Mouse (Mus musculus): ENCODE measurements around the gene Krtap10-4. TPM values are rescaled to one million over a fixed set of nuclear protein-coding genes. Genes with fewer than 3 reads are reported as not detected.
"Not testable (repeated sequence)": the region's sequence is repeated elsewhere in the genome, so short reads cannot be mapped to it uniquely, and the experiment has no call there.

Gene Krtap10-4
- total and polyA plus RNA-seq, 2 experiments from 2014 or later = 0.27 TPM; not detected in 1

- H3K4me1 ChIP-seq (ENCODE audit: insufficient read depth, low read length); H3K4me2 ChIP-seq (ENCODE audit: low read depth, low read length, poor library complexity, severe bottlenecking); DNase-seq (ENCODE audit: low spot score); H3K9ac ChIP-seq (replicated peaks; ENCODE audit: low read length, poor library complexity, severe bottlenecking); H3K27me3 ChIP-seq (ENCODE audit: insufficient read depth, low read length); H3K27ac ChIP-seq (ENCODE audit: low read depth, low read length); H3K4me3 ChIP-seq (ENCODE audit: low read depth, low read length); ATAC-seq (ENCODE audit: low FRiP score); H3K36me3 ChIP-seq (ENCODE audit: insufficient read depth, low read length); H3K9me3 ChIP-seq (ENCODE audit: low read length): not testable (repeated sequence)
- 70% methylated on average over 1 of the region's 1 CpGs for WGBS
Observed at GRCm38 (mm10) chr10:77776844-77777243, 50.1 kb downstream of the Krtap10-4 start, which contains the start of gene Gm7138. TSS of gene Gm7138 (minus strand) at chr10:77776944.

Other genes starting within 250 kb of the Krtap10-4 start
Only the 30 nearest of the 34 such genes appear.
- 39.3 and 41.8 TPM in 2 replicates for gene Ube2g2, start 204.8 kb downstream of the Krtap10-4 start, total RNA-seq (2014; rRNA removed)
- gene Ube2g2, start 204.8 kb downstream of the Krtap10-4 start, polyA plus RNA-seq (2015; fragmentation: Nextera tagmentation; extraction: Ambion mirVana) = 67.2 and 70.6 TPM in 2 replicates
- 0.66 and 1.5 TPM in 2 replicates for gene Tspear, start 140.5 kb downstream of the Krtap10-4 start, total RNA-seq (2014; rRNA removed)
- gene Tspear, start 140.5 kb downstream of the Krtap10-4 start, polyA plus RNA-seq (2015; fragmentation: Nextera tagmentation; extraction: Ambion mirVana) = 0.63 and 1.3 TPM in 2 replicates
- not detected in 2 replicates for gene Gm19402, start 136.3 kb downstream of the Krtap10-4 start, total RNA-seq (2014; rRNA removed)
- gene Gm19402, start 136.3 kb downstream of the Krtap10-4 start, polyA plus RNA-seq (2015; fragmentation: Nextera tagmentation; extraction: Ambion mirVana) = not detected in 2 replicates
- not detected in 2 replicates for gene Gm9508, start 129.9 kb downstream of the Krtap10-4 start, total RNA-seq (2014; rRNA removed)
- gene Gm9508, start 129.9 kb downstream of the Krtap10-4 start, polyA plus RNA-seq (2015; fragmentation: Nextera tagmentation; extraction: Ambion mirVana) = not detected in 2 replicates
- gene Gm10272, start 120.5 kb downstream of the Krtap10-4 start, total RNA-seq (2014; rRNA removed) = not detected in 2 replicates
- not detected in 2 replicates for gene Gm10272, start 120.5 kb downstream of the Krtap10-4 start, polyA plus RNA-seq (2015; fragmentation: Nextera tagmentation; extraction: Ambion mirVana)
- not detected in 2 replicates for gene Gm10024, start 115.6 kb downstream of the Krtap10-4 start, total RNA-seq (2014; rRNA removed)
- not detected in 2 replicates for gene Gm10024, start 115.6 kb downstream of the Krtap10-4 start, polyA plus RNA-seq (2015; fragmentation: Nextera tagmentation; extraction: Ambion mirVana)
- not detected in 2 replicates for gene Gm10142, start 111.3 kb downstream of the Krtap10-4 start, total RNA-seq (2014; rRNA removed)
- not detected in 2 replicates for gene Gm10142, start 111.3 kb downstream of the Krtap10-4 start, polyA plus RNA-seq (2015; fragmentation: Nextera tagmentation; extraction: Ambion mirVana)
- not detected in 2 replicates for gene Krtap12-1, start 106.5 kb downstream of the Krtap10-4 start, total RNA-seq (2014; rRNA removed)
- gene Krtap12-1, start 106.5 kb downstream of the Krtap10-4 start, polyA plus RNA-seq (2015; fragmentation: Nextera tagmentation; extraction: Ambion mirVana) = not detected in 2 replicates
- gene Gm10100, start 100.6 kb downstream of the Krtap10-4 start, total RNA-seq (2014; rRNA removed) = not detected in 2 replicates
- gene Gm10100, start 100.6 kb downstream of the Krtap10-4 start, polyA plus RNA-seq (2015; fragmentation: Nextera tagmentation; extraction: Ambion mirVana) = not detected in 2 replicates
- gene Gm18596, start 84.5 kb downstream of the Krtap10-4 start, total RNA-seq (2014; rRNA removed) = not detected in 2 replicates
- not detected in 2 replicates for gene Gm18596, start 84.5 kb downstream of the Krtap10-4 start, polyA plus RNA-seq (2015; fragmentation: Nextera tagmentation; extraction: Ambion mirVana)
- not detected in 2 replicates for gene Gm9736, start 75.7 kb downstream of the Krtap10-4 start, total RNA-seq (2014; rRNA removed)
- gene Gm9736, start 75.7 kb downstream of the Krtap10-4 start, polyA plus RNA-seq (2015; fragmentation: Nextera tagmentation; extraction: Ambion mirVana) = not detected in 2 replicates
- gene Gm3233, start 67.4 kb downstream of the Krtap10-4 start, total RNA-seq (2014; rRNA removed) = not detected in 2 replicates
- gene Gm3233, start 67.4 kb downstream of the Krtap10-4 start, polyA plus RNA-seq (2015; fragmentation: Nextera tagmentation; extraction: Ambion mirVana) = not detected in 2 replicates
- gene Gm3238, start 55.8 kb downstream of the Krtap10-4 start, total RNA-seq (2014; rRNA removed) = not detected in 2 replicates
- gene Gm3238, start 55.8 kb downstream of the Krtap10-4 start, polyA plus RNA-seq (2015; fragmentation: Nextera tagmentation; extraction: Ambion mirVana) = not detected in 2 replicates
- not detected in 2 replicates for gene Gm7138, start 50.2 kb downstream of the Krtap10-4 start, total RNA-seq (2014; rRNA removed)
- gene Gm7138, start 50.2 kb downstream of the Krtap10-4 start, polyA plus RNA-seq (2015; fragmentation: Nextera tagmentation; extraction: Ambion mirVana) = not detected in 2 replicates
- gene Gm3250, start 44.6 kb downstream of the Krtap10-4 start, total RNA-seq (2014; rRNA removed) = not detected in 2 replicates
- not detected in 2 replicates for gene Gm3250, start 44.6 kb downstream of the Krtap10-4 start, polyA plus RNA-seq (2015; fragmentation: Nextera tagmentation; extraction: Ambion mirVana)
- not detected in 2 replicates for gene Gm7137, start 38.9 kb downstream of the Krtap10-4 start, total RNA-seq (2014; rRNA removed)
- not detected in 2 replicates for gene Gm7137, start 38.9 kb downstream of the Krtap10-4 start, polyA plus RNA-seq (2015; fragmentation: Nextera tagmentation; extraction: Ambion mirVana)
- gene Gm9639, start 32.0 kb downstream of the Krtap10-4 start, total RNA-seq (2014; rRNA removed) = not detected in 2 replicates
- not detected in 2 replicates for gene Gm9639, start 32.0 kb downstream of the Krtap10-4 start, polyA plus RNA-seq (2015; fragmentation: Nextera tagmentation; extraction: Ambion mirVana)
- not detected in 2 replicates for gene Gm19668, start 28.0 kb downstream of the Krtap10-4 start, total RNA-seq (2014; rRNA removed)
- gene Gm19668, start 28.0 kb downstream of the Krtap10-4 start, polyA plus RNA-seq (2015; fragmentation: Nextera tagmentation; extraction: Ambion mirVana) = not detected in 2 replicates
- gene Gm9507, start 15.3 kb downstream of the Krtap10-4 start, total RNA-seq (2014; rRNA removed) = not detected in 2 replicates
- not detected in 2 replicates for gene Gm9507, start 15.3 kb downstream of the Krtap10-4 start, polyA plus RNA-seq (2015; fragmentation: Nextera tagmentation; extraction: Ambion mirVana)
- not detected in 2 replicates for gene Gm2696, start 12.4 kb downstream of the Krtap10-4 start, total RNA-seq (2014; rRNA removed)
- not detected in 2 replicates for gene Gm2696, start 12.4 kb downstream of the Krtap10-4 start, polyA plus RNA-seq (2015; fragmentation: Nextera tagmentation; extraction: Ambion mirVana)
- not detected in 2 replicates for gene Krtap10-10, start 8.9 kb upstream of the Krtap10-4 start, total RNA-seq (2014; rRNA removed)
- not detected in 2 replicates for gene Krtap10-10, start 8.9 kb upstream of the Krtap10-4 start, polyA plus RNA-seq (2015; fragmentation: Nextera tagmentation; extraction: Ambion mirVana)
- gene Gm36176, start 19.7 kb upstream of the Krtap10-4 start, total RNA-seq (2014; rRNA removed) = not detected in 2 replicates
- gene Gm36176, start 19.7 kb upstream of the Krtap10-4 start, polyA plus RNA-seq (2015; fragmentation: Nextera tagmentation; extraction: Ambion mirVana) = not detected in 2 replicates
- gene Gm10318, start 25.8 kb upstream of the Krtap10-4 start, total RNA-seq (2014; rRNA removed) = not detected in 2 replicates
- gene Gm10318, start 25.8 kb upstream of the Krtap10-4 start, polyA plus RNA-seq (2015; fragmentation: Nextera tagmentation; extraction: Ambion mirVana) = not detected in 2 replicates
- gene Gm3285, start 34.9 kb upstream of the Krtap10-4 start, total RNA-seq (2014; rRNA removed) = not detected in 2 replicates
- not detected in 2 replicates for gene Gm3285, start 34.9 kb upstream of the Krtap10-4 start, polyA plus RNA-seq (2015; fragmentation: Nextera tagmentation; extraction: Ambion mirVana)
- 36.1 and 39.6 TPM in 2 replicates for gene Lrrc3, start 75.4 kb upstream of the Krtap10-4 start, total RNA-seq (2014; rRNA removed)
- gene Lrrc3, start 75.4 kb upstream of the Krtap10-4 start, polyA plus RNA-seq (2015; fragmentation: Nextera tagmentation; extraction: Ambion mirVana) = 29.7 and 29.9 TPM in 2 replicates
- 7.3 and 12.5 TPM in 2 replicates for gene Trpm2, start 143.5 kb upstream of the Krtap10-4 start, total RNA-seq (2014; rRNA removed)
- 5.6 and 8.0 TPM in 2 replicates for gene Trpm2, start 143.5 kb upstream of the Krtap10-4 start, polyA plus RNA-seq (2015; fragmentation: Nextera tagmentation; extraction: Ambion mirVana)
- gene 1810043G02Rik, start 151.4 kb upstream of the Krtap10-4 start, total RNA-seq (2014; rRNA removed) = 60.0 and 61.7 TPM in 2 replicates
- 66.2 and 72.6 TPM in 2 replicates for gene 1810043G02Rik, start 151.4 kb upstream of the Krtap10-4 start, polyA plus RNA-seq (2015; fragmentation: Nextera tagmentation; extraction: Ambion mirVana)
- gene Pfkl, start 183.0 kb upstream of the Krtap10-4 start, total RNA-seq (2014; rRNA removed) = 165 and 166 TPM in 2 replicates
- 98.5 and 104 TPM in 2 replicates for gene Pfkl, start 183.0 kb upstream of the Krtap10-4 start, polyA plus RNA-seq (2015; fragmentation: Nextera tagmentation; extraction: Ambion mirVana)
- not detected in 2 replicates for gene Dnmt3l, start 214.9 kb upstream of the Krtap10-4 start, total RNA-seq (2014; rRNA removed)
- not detected in 2 replicates for gene Dnmt3l, start 214.9 kb upstream of the Krtap10-4 start, polyA plus RNA-seq (2015; fragmentation: Nextera tagmentation; extraction: Ambion mirVana)
- 0.16 and 0.33 TPM in 2 replicates for gene Aire, start 216.5 kb upstream of the Krtap10-4 start, total RNA-seq (2014; rRNA removed)
- 0.20 and 0.31 TPM in 2 replicates for gene Aire, start 216.5 kb upstream of the Krtap10-4 start, polyA plus RNA-seq (2015; fragmentation: Nextera tagmentation; extraction: Ambion mirVana)

Data from midbrain, postnatal 0 days (tissue).